Mouse (Mus musculus): ENCODE measurements around the gene Ipo13. TPM values are rescaled to one million over a fixed set of nuclear protein-coding genes. Genes with fewer than 3 reads are reported as not detected.

The Ipo13 gene
- total and polyA plus RNA-seq, 3 experiments, result 7.4 to 46.5 (median 22.0) TPM

- H3K27ac ChIP-seq (ENCODE audit: insufficient read depth, low read depth), result no peak overlapping the region
- H3K9ac ChIP-seq (ENCODE audit: insufficient read depth, low read depth), result no peak overlapping the region
- H3K9me3 ChIP-seq (replicated peaks; ENCODE audit: low read length), result no peaks in the 10 kb centered on the region
- H3K36me3 ChIP-seq (replicated peaks in 1 of 2; ENCODE audit: control insufficient read depth in 1 of 2, insufficient read depth in 1 of 2, low read length in 1 of 2), result peaks cover 37 to 77% of the 10 kb centered on the region in 2 experiments
- no peak overlapping the region for H3K4me3 ChIP-seq (replicated peaks in 1 of 3; ENCODE audit: low read depth in 2 of 3, low read length in 2 of 3, poor library complexity in 1 of 3)
- no peaks in the 10 kb centered on the region for H3K27me3 ChIP-seq (replicated peaks)
- dilution Hi-C loops (cut with MboI; ENCODE audit: extremely low pct_ligation_motif_present, extremely low pct_unique_long_range_greater_than_20kb, low sequenced_read_pairs), result no loop called here
- no peak overlapping the region for H3K4me2 ChIP-seq (ENCODE audit: insufficient read depth, low read depth, poor library complexity, severe bottlenecking)
- H3K4me1 ChIP-seq (ENCODE audit: control insufficient read depth in 1 of 2, insufficient read depth in 2 of 2), result peaks cover 3 to 17% of the 10 kb centered on the region in 2 experiments; a peak in 3 of 4 replicates
- in situ Hi-C loops (cut with MboI; ENCODE audit: low pct_ligation_motif_present, low pct_unique_long_range_greater_than_20kb, low sequenced_read_pairs), result no loop called here
- TF ChIP-seq CHD1 (IDR thresholded peaks at IDR 0.05; ENCODE audit: low read depth, low read length) (no peak), MXI1 (IDR thresholded peaks at IDR 0.05; ENCODE audit: low read depth, low read length) (no peak), POLR2A (IDR thresholded peaks at IDR 0.05; ENCODE audit: low read depth, low read length) (no peak), SIN3A (IDR thresholded peaks at IDR 0.05; ENCODE audit: low read length) (no peak), HCFC1 (IDR thresholded peaks at IDR 0.05; ENCODE audit: low read depth, low read length) (no peak), MYC (IDR thresholded peaks at IDR 0.05; ENCODE audit: low read depth, low read length) (no peak), NELFE (IDR thresholded peaks at IDR 0.05; ENCODE audit: low read depth, low read length) (no peak), USF2 (conservative IDR thresholded peaks at IDR 0.05; ENCODE audit: low read depth, low read length) (no peak), MAFK (IDR thresholded peaks at IDR 0.05; ENCODE audit: insufficient replicate concordance, low read length) (no peak), MAX (IDR thresholded peaks at IDR 0.05; ENCODE audit: low read length) (no peak), ZC3H11A (IDR thresholded peaks at IDR 0.05; ENCODE audit: low read depth, low read length) (no peak), ETS1 (conservative IDR thresholded peaks at IDR 0.05; ENCODE audit: low read depth, low read length) (no peak), ZMIZ1 (IDR thresholded peaks at IDR 0.05; ENCODE audit: low read depth, low read length) (no peak)
- no peak for DNase-seq (ENCODE audit: extremely low read depth)
- peaks cover 14% of the 10 kb centered on the region for H3K79me2 ChIP-seq (replicated peaks; ENCODE audit: control insufficient read depth, extremely low read depth, insufficient read depth, poor library complexity, severe bottlenecking)
These were observed 29.7 kb downstream of the Ipo13 start for GRCm38 (mm10) chr4:117885093-117885492.

- no peak for TF ChIP-seq GABPA (IDR thresholded peaks at IDR 0.05; ENCODE audit: insufficient replicate concordance, low read depth, low read length)
- no peak for TF ChIP-seq ZKSCAN1 (IDR thresholded peaks at IDR 0.05; ENCODE audit: borderline replicate concordance, low read depth, low read length)
- TF ChIP-seq IRF4 (IDR thresholded peaks at IDR 0.05; ENCODE audit: low read depth, low read length), result no peak
- TF ChIP-seq ZC3H11A (IDR thresholded peaks at IDR 0.05; ENCODE audit: low read depth, low read length), result no peak
- no peak for TF ChIP-seq CHD2 (IDR thresholded peaks at IDR 0.05; ENCODE audit: low read length)
- TF ChIP-seq USF2 (conservative IDR thresholded peaks at IDR 0.05; ENCODE audit: low read depth, low read length), result no peak
- Histone ChIP-seq H3K27ac (ENCODE audit: insufficient read depth, low read depth) (no peak overlapping the region), H3K9ac (ENCODE audit: insufficient read depth, low read depth) (no peak overlapping the region), H3K4me1 (ENCODE audit: control insufficient read depth in 1 of 2, insufficient read depth in 2 of 2) (peaks cover 3 to 17% of the 10 kb centered on the region in 2 experiments; a peak in 3 of 4 replicates), H3K4me2 (ENCODE audit: insufficient read depth, low read depth, poor library complexity, severe bottlenecking) (no peak overlapping the region), H3K4me3 (replicated peaks in 1 of 3; ENCODE audit: low read depth in 2 of 3, low read length in 2 of 3, poor library complexity in 1 of 3) (no peak overlapping the region), H3K36me3 (replicated peaks in 1 of 2; ENCODE audit: control insufficient read depth in 1 of 2, insufficient read depth in 1 of 2, low read length in 1 of 2) (peaks cover 28 to 77% of the 10 kb centered on the region in 2 experiments), H3K79me2 (replicated peaks; ENCODE audit: control insufficient read depth, extremely low read depth, insufficient read depth, poor library complexity, severe bottlenecking) (peaks cover 14% of the 10 kb centered on the region), H3K27me3 (replicated peaks) (no peaks in the 10 kb centered on the region), H3K9me3 (replicated peaks; ENCODE audit: low read length) (no peaks in the 10 kb centered on the region)
- dilution Hi-C loops (cut with MboI; ENCODE audit: extremely low pct_ligation_motif_present, extremely low pct_unique_long_range_greater_than_20kb, low sequenced_read_pairs) (no loop called here), in situ Hi-C loops (cut with MboI; ENCODE audit: low pct_ligation_motif_present, low pct_unique_long_range_greater_than_20kb, low sequenced_read_pairs) (no loop called here)
- DNase-seq (ENCODE audit: extremely low read depth), result no peak
These were observed 30.7 kb downstream of the Ipo13 start for GRCm38 (mm10) chr4:117884146-117884545.
